Mouse (Mus musculus) small intestine, adult 2 months (tissue): ENCODE measurements at regions not wholly inside any gene's neighbourhood (a gene's known extent, or its start where the extent isn't known, plus 50 kb on each side); places are given as distances from the start of the nearest gene placed in this dataset.

Source experiments
- CTCF ChIP-seq: fragments of 200-500 bp; IDR thresholded peaks from 2 replicates; pipeline ENCODE4 v1.5.1; 2012; ENCODE audit warnings: low read depth, mild to moderate bottlenecking, control low read depth, inconsistent platforms, low read length, moderate library complexity, mixed read lengths; ENCODE audit not compliant: insufficient replicate concordance, insufficient read length; ENCODE audit errors: extremely low read depth
- POLR2A ChIP-seq: fragments of 200-500 bp; IDR thresholded peaks from 2 replicates; pipeline ENCODE4 v1.6.1; 2012; ENCODE audit warnings: low read depth, mild to moderate bottlenecking, control low read depth, inconsistent platforms, low read length, moderate library complexity

DNA sequence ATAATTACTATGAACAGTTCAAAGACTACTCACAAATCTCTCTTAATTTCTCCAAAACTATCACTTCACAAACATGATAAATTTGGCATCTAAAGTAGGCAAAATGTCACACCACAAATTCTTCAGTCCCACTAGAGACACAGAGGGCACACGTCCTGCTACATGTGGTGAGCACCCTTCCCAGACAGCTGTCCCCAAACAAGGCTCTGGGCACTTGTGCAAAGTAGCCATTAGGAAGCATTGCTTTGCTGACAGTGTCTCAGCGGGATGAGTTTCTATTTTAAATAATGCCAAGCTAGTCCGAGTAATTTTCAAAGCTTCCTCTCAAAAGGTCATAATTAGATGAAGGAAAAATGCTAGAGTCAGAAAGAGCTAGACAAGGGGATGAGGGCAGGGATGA lies 169.1 kb upstream of the Fn1 start:
- TF ChIP-seq POLR2A (no peak), CTCF (no peak)
